Mouse (Mus musculus) CD4-positive naive resting alpha-beta T cell, adult 57 days (primary cell): ENCODE measurements around the gene Gm5134. TPM values are rescaled to one million over a fixed set of nuclear protein-coding genes. Genes with fewer than 3 reads are reported as not detected.

Source experiments
- total RNA-seq: library from RNA; stranded (reverse); gene quantifications from one replicate; pipeline ENCODE4 v1.2.4, GENCODE M21; 2023

Gm5134 gene
- 1.2 TPM for total RNA-seq

GRCm38 (mm10) chr10:75954381-75954811 is at the start of gene Gm5134:
Gm5134 (plus strand) TSS chr10:75954514.

DNA sequence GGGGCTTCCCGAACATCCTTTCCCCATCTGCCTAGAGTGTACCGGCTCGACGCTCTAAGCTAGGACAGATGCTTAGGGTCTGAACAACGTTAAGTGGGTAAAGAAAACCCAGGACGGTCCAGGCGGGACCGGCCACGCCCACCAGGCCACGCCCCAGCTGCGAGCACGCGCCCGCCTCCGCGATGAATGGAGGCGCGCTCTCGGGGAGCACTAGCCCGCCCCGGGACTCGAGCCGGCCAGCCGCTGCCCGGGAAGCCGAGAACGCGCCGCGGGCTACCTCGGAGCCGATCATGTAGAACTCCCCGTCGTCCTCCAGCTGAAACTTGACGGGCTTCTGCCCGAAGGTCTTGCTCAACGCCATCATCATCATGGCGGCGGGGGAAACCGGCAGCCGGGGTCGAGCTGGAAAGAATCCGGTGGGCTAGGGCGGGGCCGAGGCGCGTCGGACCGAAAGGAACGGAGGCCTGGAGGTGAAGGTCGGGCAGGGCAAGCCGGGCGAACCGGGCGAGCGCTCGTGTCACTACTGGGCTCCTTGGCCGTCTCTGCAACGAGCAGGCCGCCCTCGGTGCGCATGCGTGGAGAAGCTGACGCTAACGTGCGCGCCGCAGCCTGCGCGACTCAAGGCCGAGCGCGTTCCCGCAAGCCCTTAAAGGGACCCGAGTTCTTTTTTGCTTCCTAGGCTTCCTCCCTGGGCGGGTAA is 33.1 kb upstream of the Gm5134 start, which contains the start of gene Smarcb1:
TSS of gene Smarcb1 (minus strand) at position 592 of the 700 bp plus-strand sequence.

GRCm38 (mm10) chr10:75932891-75933290 is 21.4 kb upstream of the Gm5134 start, which contains the start of gene Chchd10:
Chchd10 (plus strand) TSS chr10:75933130.

DNA sequence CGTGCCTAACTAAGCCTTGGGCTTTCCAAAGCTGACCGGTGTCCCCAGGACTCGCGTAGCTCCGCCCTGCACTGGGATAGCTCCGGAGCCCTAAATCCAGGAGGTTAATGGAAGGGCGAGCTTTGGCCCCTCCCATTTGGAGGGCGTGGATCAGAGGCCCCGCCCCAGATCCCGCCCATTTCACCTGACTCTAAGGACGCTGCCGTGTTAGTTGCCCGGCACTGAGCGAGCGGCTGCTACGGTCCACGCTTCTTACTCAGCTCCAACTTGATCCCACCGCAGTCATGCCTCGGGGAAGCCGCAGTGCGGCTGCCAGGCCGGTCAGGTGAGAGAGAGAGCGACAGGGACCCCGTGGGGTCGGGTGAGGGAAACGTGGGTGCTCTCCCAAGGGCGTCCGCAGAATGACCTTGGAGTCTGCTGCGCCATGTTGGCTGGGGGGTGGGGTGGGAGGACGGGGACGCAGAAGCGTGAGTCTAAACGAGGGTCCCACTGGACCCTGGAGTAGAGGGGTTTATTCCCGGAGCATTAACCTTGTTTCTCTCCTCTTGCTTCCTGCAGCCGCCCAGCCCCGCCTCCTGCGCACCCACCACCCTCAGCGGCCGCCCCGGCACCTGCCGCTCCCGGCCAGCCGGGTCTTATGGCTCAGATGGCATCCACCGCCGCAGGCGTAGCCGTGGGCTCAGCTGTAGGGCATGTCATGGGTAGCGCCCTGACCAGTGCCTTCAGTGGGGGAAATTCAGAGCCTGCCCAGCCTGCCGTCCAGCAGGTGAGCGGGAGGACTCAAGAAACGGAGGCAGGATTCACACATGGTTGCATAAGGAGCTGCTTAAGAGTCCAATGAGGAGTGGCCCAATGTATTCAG is 18.4 kb upstream of the Gm5134 start, which contains the start of gene Mmp11:
TSS of gene Mmp11 (minus strand) at position 817 of the 862 bp plus-strand sequence.

DNA sequence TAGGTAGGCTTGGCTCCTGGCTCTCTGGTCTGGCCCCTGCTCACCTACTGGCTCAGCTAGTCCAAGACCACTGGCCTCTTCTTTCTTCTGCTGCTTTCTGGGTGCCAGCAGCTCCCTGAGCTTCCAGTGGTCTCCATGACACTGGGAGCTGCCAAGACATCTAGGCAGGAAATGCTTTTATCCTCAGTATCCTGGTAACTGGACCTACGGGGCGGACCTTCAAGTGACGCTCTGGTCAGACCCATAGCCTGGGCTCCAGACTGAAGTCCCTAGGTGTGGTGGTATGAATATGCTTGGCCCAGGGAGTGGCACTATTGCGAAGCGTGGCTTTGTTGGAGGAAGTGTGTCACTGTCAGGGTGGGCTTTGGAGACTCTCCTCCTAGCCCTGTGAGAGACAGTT is 13.8 kb upstream of the Gm5134 start, which contains the start of gene Gm867:
TSS of gene Gm867 (minus strand) at position 153 of the 400 bp plus-strand sequence.

DNA sequence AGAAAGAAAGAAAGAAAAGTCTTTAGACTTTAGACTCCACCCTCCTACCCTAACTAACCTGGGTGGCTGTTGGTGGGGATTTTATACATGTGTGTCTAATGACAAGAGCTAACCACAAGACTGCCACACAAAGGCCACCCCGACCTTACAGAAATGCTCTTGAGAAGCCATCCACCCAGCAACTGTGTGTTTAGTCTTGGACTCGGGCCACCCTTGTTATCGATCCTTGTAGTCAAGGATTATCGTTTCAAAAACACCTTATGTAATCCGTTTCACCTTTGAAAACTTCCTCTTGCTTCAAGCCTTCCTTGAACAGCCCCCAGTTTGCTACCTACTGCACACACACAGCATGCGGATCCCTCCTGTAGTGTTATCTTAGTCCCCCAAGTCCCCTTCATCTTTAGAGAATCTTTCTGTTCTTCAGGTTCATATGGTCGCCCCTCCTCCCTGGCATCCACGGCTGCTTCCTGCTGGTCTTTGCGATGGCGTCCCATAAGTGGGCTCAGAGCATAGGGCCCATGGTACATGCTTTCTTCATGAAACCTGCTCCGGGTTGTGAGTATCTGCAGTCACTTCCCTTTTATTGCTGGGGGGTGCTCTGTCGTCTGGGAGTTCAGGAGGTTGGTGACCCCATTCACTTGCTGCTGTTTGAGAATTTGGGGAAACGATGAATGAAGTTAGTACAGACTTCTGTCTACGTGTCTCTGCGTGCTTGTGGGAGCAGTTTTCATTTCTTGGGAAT is 11.4 kb upstream of the Gm5134 start, which contains the start of gene Vpreb3:
TSS of gene Vpreb3 (plus strand) at position 322 of the 742 bp plus-strand sequence.

GRCm38 (mm10) chr10:76032402-76033118 is 78.2 kb downstream of the Gm5134 start, which contains the start of gene Zfp280b:
Zfp280b (plus strand) TSS chr10:76032650.

Other genes with a start within 250 kb of the Gm5134 start
- 110 TPM for gene Cabin1, start 190.2 kb upstream of the Gm5134 start, total RNA-seq
- 23.0 TPM for gene Ddt, start 181.1 kb upstream of the Gm5134 start, total RNA-seq
- gene Gm20441, start 173.6 kb upstream of the Gm5134 start, total RNA-seq, result not detected
- 2.9 TPM for gene Gstt3, start 173.1 kb upstream of the Gm5134 start, total RNA-seq
- 1.8 TPM for gene Gstt1, start 155.9 kb upstream of the Gm5134 start, total RNA-seq
- not detected for gene Gstt4, start 132.0 kb upstream of the Gm5134 start, total RNA-seq
- gene Gstt2, start 117.1 kb upstream of the Gm5134 start, total RNA-seq, result 14.0 TPM
- 269 TPM for gene Mif, start 94.3 kb upstream of the Gm5134 start, total RNA-seq
- 4.7 TPM for gene Derl3, start 61.1 kb upstream of the Gm5134 start, total RNA-seq
- gene Smarcb1, start 32.9 kb upstream of the Gm5134 start, total RNA-seq, result 50.6 TPM
- gene Chchd10, start 21.4 kb upstream of the Gm5134 start, total RNA-seq, result 28.0 TPM
- 1.9 TPM for gene Mmp11, start 18.0 kb upstream of the Gm5134 start, total RNA-seq
- not detected for gene Gm867, start 13.8 kb upstream of the Gm5134 start, total RNA-seq
- gene Vpreb3, start 11.5 kb upstream of the Gm5134 start, total RNA-seq, result 3.4 TPM
- 17.6 TPM for gene Zfp280b, start 78.1 kb downstream of the Gm5134 start, total RNA-seq
- gene Slc5a4b, start 156.4 kb downstream of the Gm5134 start, total RNA-seq, result not detected
- not detected for gene Slc5a4a, start 192.9 kb downstream of the Gm5134 start, total RNA-seq